Mouse (Mus musculus): ENCODE data around the gene Gpr157. TPM values are rescaled to one million over a fixed set of nuclear protein-coding genes. Genes with fewer than 3 reads are reported as not detected.
A peak's percentile ranks its signal among the peaks of the same experiment; 100 is the strongest.

The Gpr157 gene
- polyA plus RNA-seq, 1 experiment from 2014 or later, result 0.18 TPM

- WGBS (ENCODE audit: insufficient replicate concordance), result 65% methylated on average over 7 of the region's 7 CpGs
- no peak overlapping the region for H3K4me3 ChIP-seq
- H3K36me3 ChIP-seq, result no peaks in the 10 kb centered on the region
- no peak for ATAC-seq
- H3K9me3 ChIP-seq (replicated peaks), result no peaks in the 10 kb centered on the region
- peaks cover 4% of the 10 kb centered on the region; the same call in 1 of the 2 replicates for H3K27me3 ChIP-seq (replicated peaks)
- H3K9ac ChIP-seq, result no peak overlapping the region
- H3K27ac ChIP-seq, result no peak overlapping the region
- H3K4me2 ChIP-seq, result no peak overlapping the region
- no peaks in the 10 kb centered on the region for H3K4me1 ChIP-seq
These were observed 11.8 kb upstream of the Gpr157 start for GRCm38 (mm10) chr4:150075350-150075749.

- no peaks in the 10 kb centered on the region for H3K9me3 ChIP-seq (replicated peaks)
- H3K4me3 ChIP-seq, result no peak overlapping the region
- H3K4me2 ChIP-seq, result no peak overlapping the region
- H3K36me3 ChIP-seq, result no peaks in the 10 kb centered on the region
- no peak overlapping the region for H3K9ac ChIP-seq
- ATAC-seq, result no peak
- H3K27me3 ChIP-seq (replicated peaks), result peaks cover 4% of the 10 kb centered on the region; the same call in 1 of the 2 replicates
- 33% methylated on average over 18 of the region's 18 CpGs for WGBS (ENCODE audit: insufficient replicate concordance)
- no peak overlapping the region for H3K27ac ChIP-seq
- no peaks in the 10 kb centered on the region for H3K4me1 ChIP-seq
These were observed 11.0 kb upstream of the Gpr157 start for GRCm38 (mm10) chr4:150076147-150076546.

- H3K36me3 ChIP-seq, result no peaks in the 10 kb centered on the region
- H3K4me2 ChIP-seq, result no peak overlapping the region
- H3K9me3 ChIP-seq (replicated peaks), result no peaks in the 10 kb centered on the region
- no peak for ATAC-seq
- H3K9ac ChIP-seq, result no peak overlapping the region
- H3K27ac ChIP-seq, result no peak overlapping the region
- H3K27me3 ChIP-seq (replicated peaks), result peaks cover 4% of the 10 kb centered on the region; the same call in 1 of the 2 replicates
- no peak overlapping the region for H3K4me3 ChIP-seq
- WGBS (ENCODE audit: insufficient replicate concordance), result 32% methylated on average over 2 of the region's 2 CpGs
- no peaks in the 10 kb centered on the region for H3K4me1 ChIP-seq
These were observed 8.5 kb upstream of the Gpr157 start for GRCm38 (mm10) chr4:150078646-150079045.

- 65% methylated on average over 7 of the region's 7 CpGs for WGBS (ENCODE audit: insufficient replicate concordance)
- ATAC-seq, result no peak
- Histone ChIP-seq H3K4me3 (no peak overlapping the region), H3K9ac (no peak overlapping the region), H3K4me1 (no peaks in the 10 kb centered on the region), H3K27me3 (replicated peaks) (peaks cover 4% of the 10 kb centered on the region; the same call in 1 of the 2 replicates), H3K4me2 (no peak overlapping the region), H3K9me3 (replicated peaks) (no peaks in the 10 kb centered on the region), H3K36me3 (no peaks in the 10 kb centered on the region), H3K27ac (no peak overlapping the region)
These were observed 7.9 kb upstream of the Gpr157 start for GRCm38 (mm10) chr4:150079244-150079643.

- H3K27me3 ChIP-seq (replicated peaks), result peaks cover 4% of the 10 kb centered on the region; the same call in 1 of the 2 replicates
- H3K27ac ChIP-seq, result no peak overlapping the region
- no peaks in the 10 kb centered on the region for H3K36me3 ChIP-seq
- ATAC-seq, result no peak
- H3K9ac ChIP-seq, result no peak overlapping the region
- H3K4me1 ChIP-seq, result no peaks in the 10 kb centered on the region
- WGBS (ENCODE audit: insufficient replicate concordance), result 73% methylated on average over 11 of the region's 11 CpGs
- no peak overlapping the region for H3K4me3 ChIP-seq
- H3K4me2 ChIP-seq, result no peak overlapping the region
- H3K9me3 ChIP-seq (replicated peaks), result no peaks in the 10 kb centered on the region
These were observed 6.7 kb upstream of the Gpr157 start for GRCm38 (mm10) chr4:150080330-150080967.

- H3K9ac ChIP-seq, result no peak overlapping the region
- H3K27ac ChIP-seq, result no peak overlapping the region
- H3K4me2 ChIP-seq, result no peak overlapping the region
- no peak for ATAC-seq
- H3K9me3 ChIP-seq (replicated peaks), result no peaks in the 10 kb centered on the region
- no peak overlapping the region for H3K4me3 ChIP-seq
- peaks cover 17% of the 10 kb centered on the region for H3K4me1 ChIP-seq
- WGBS (ENCODE audit: insufficient replicate concordance), result 70% methylated on average over 4 of the region's 4 CpGs
- no peaks in the 10 kb centered on the region for H3K36me3 ChIP-seq
- H3K27me3 ChIP-seq (replicated peaks), result peaks cover 30% of the 10 kb centered on the region
These were observed 1.8 kb upstream of the Gpr157 start for GRCm38 (mm10) chr4:150085366-150085765.

- H3K9ac ChIP-seq, result no peak overlapping the region
- no peak for ATAC-seq
- WGBS (ENCODE audit: insufficient replicate concordance), result 7% methylated on average over 7 of the region's 7 CpGs
These were observed 364 bp upstream of the Gpr157 start for GRCm38 (mm10) chr4:150086841-150087160.

GRCm38 (mm10) chr4:150087890-150088530 lies 845 bp downstream of the Gpr157 start:
- H3K4me2 ChIP-seq, result peak overlapping the region; percentile 96
- no peaks in the 10 kb centered on the region for H3K9me3 ChIP-seq (replicated peaks)
- no peak overlapping the region for H3K27ac ChIP-seq
- no peaks in the 10 kb centered on the region for H3K36me3 ChIP-seq
- WGBS (ENCODE audit: insufficient replicate concordance), result 18% methylated on average over 29 of the region's 29 CpGs
- H3K4me1 ChIP-seq, result peaks cover 17% of the 10 kb centered on the region
- peaks cover 51% of the 10 kb centered on the region for H3K27me3 ChIP-seq (replicated peaks)
- ATAC-seq, result no peak
- peak overlapping the region; percentile 63 for H3K9ac ChIP-seq
- peak overlapping the region; percentile 62 for H3K4me3 ChIP-seq

More at GRCm38 (mm10) chr4:150086841-150087160, 364 bp upstream of the Gpr157 start:
- peaks cover 17% of the 10 kb centered on the region for H3K4me1 ChIP-seq
- no peaks in the 10 kb centered on the region for H3K9me3 ChIP-seq (replicated peaks)
- H3K27ac ChIP-seq, result no peak overlapping the region
- peak overlapping the region; percentile 96 for H3K4me2 ChIP-seq
- peak overlapping the region; percentile 62 for H3K4me3 ChIP-seq
- H3K27me3 ChIP-seq (replicated peaks), result peaks cover 44% of the 10 kb centered on the region
- H3K36me3 ChIP-seq, result no peaks in the 10 kb centered on the region

GRCm38 (mm10) chr4:150089121-150089520 lies 2.0 kb downstream of the Gpr157 start:
- Histone ChIP-seq H3K9me3 (replicated peaks) (no peaks in the 10 kb centered on the region), H3K36me3 (no peaks in the 10 kb centered on the region), H3K4me3 (no peak overlapping the region), H3K9ac (no peak overlapping the region), H3K4me1 (peaks cover 23% of the 10 kb centered on the region), H3K27me3 (replicated peaks) (peaks cover 51% of the 10 kb centered on the region), H3K4me2 (no peak overlapping the region), H3K27ac (no peak overlapping the region)
- WGBS (ENCODE audit: insufficient replicate concordance), result 49% methylated on average over 10 of the region's 10 CpGs
- no peak for ATAC-seq

GRCm38 (mm10) chr4:150091887-150092582 lies 4.9 kb downstream of the Gpr157 start:
- H3K27me3 ChIP-seq (replicated peaks), result peaks cover 61% of the 10 kb centered on the region

GRCm38 (mm10) chr4:150092583-150092902 lies 5.4 kb downstream of the Gpr157 start:
- ATAC-seq, result no peak
- Histone ChIP-seq H3K36me3 (no peaks in the 10 kb centered on the region), H3K9ac (no peak overlapping the region), H3K4me3 (no peak overlapping the region), H3K27ac (no peak overlapping the region), H3K9me3 (replicated peaks) (no peaks in the 10 kb centered on the region), H3K4me1 (peaks cover 14% of the 10 kb centered on the region), H3K27me3 (replicated peaks) (peaks cover 63% of the 10 kb centered on the region), H3K4me2 (no peak overlapping the region)
- WGBS (ENCODE audit: insufficient replicate concordance), result 29% methylated on average over 3 of the region's 3 CpGs

More at GRCm38 (mm10) chr4:150091887-150092582, 4.9 kb downstream of the Gpr157 start:
- Histone ChIP-seq H3K9me3 (replicated peaks) (no peaks in the 10 kb centered on the region), H3K36me3 (no peaks in the 10 kb centered on the region), H3K27ac (no peak overlapping the region), H3K9ac (no peak overlapping the region), H3K4me2 (no peak overlapping the region), H3K4me3 (no peak overlapping the region), H3K4me1 (peaks cover 19% of the 10 kb centered on the region)
- no peak for ATAC-seq
- WGBS (ENCODE audit: insufficient replicate concordance), result 74% methylated on average over 18 of the region's 18 CpGs
